Mouse (Mus musculus) liver, postnatal 0 days (tissue): ENCODE measurements around the gene Farsb.
A peak's percentile ranks its signal among the peaks of the same experiment; 100 is the strongest.

Experiments used
- CTCF ChIP-seq: sonication (generic); IDR thresholded peaks from 2 replicates; pipeline ENCODE4 v1.5.1; 2016; ENCODE audit warnings: antibody characterized with exemption, low read depth
- EP300 ChIP-seq: IDR thresholded peaks from 2 replicates; pipeline ENCODE4 v1.6.1; 2016; ENCODE audit warnings: antibody characterized with exemption, low read depth, mild to moderate bottlenecking

- TF ChIP-seq EP300, result no peak
- TF ChIP-seq CTCF, result peak; percentile 89
These were observed 36.6 kb upstream of the Farsb start for GRCm38 (mm10) chr1:78525189-78525886.
